Mouse (Mus musculus) ES-Bruce4 (cell line): ENCODE data around the gene Gm3336.

Source experiments
- CTCF ChIP-seq: IDR thresholded peaks from one replicate; pipeline ENCODE4 v1.8.1; 2011; ENCODE audit warnings: low read depth, low read length
- POLR2A ChIP-seq: IDR thresholded peaks from one replicate; pipeline ENCODE4 v1.8.1; 2011; ENCODE audit warnings: low read length; ENCODE audit not compliant: insufficient read depth

DNA sequence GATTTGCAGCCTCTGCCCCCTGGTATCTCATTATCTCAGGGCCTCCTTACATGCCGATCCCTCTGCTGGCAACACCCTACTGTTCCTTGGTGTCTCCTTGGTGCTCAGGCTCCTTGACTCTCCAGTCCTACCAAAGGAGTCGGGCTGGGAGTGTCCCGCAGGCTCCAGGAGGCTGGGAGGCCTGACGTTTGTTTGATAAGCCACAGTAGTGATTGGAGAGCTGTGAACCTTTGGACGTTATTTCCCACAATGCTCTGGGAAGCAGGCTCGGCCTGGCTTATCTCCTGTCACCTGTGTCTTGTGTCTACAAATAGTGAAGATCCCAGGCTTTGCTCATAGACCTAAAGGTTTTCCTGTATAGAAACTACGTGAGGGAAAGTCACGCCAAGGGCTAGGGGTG is 45.7 kb downstream of the Gm3336 start:
- TF ChIP-seq POLR2A (no peak), CTCF (no peak)
